Mouse (Mus musculus): ENCODE data around the gene Rnf157. TPM values are rescaled to one million over a fixed set of nuclear protein-coding genes. Genes with fewer than 3 reads are reported as not detected.

Rnf157 gene
- polyA plus RNA-seq, 1 experiment from 2014 or later, result 20.8 TPM

- WGBS, result 91% methylated on average over 13 of the region's 13 CpGs
- Histone ChIP-seq H3K27ac (replicated peaks; ENCODE audit: low read depth, low read length) (no peak overlapping the region), H3K36me3 (ENCODE audit: control insufficient read depth, insufficient read depth, low read length) (peaks cover 7% of the 10 kb centered on the region), H3K4me1 (ENCODE audit: control insufficient read depth, insufficient read depth, low read length) (no peaks in the 10 kb centered on the region), H3K9ac (ENCODE audit: low read length) (no peak overlapping the region), H3K4me3 (ENCODE audit: low read depth, low read length) (no peak overlapping the region), H3K27me3 (ENCODE audit: control insufficient read depth, insufficient read depth, low read length) (no peaks in the 10 kb centered on the region), H3K4me2 (ENCODE audit: low read depth, severe bottlenecking) (no peak overlapping the region), H3K9me3 (ENCODE audit: control insufficient read depth, low read length) (no peaks in the 10 kb centered on the region)
- DNase-seq (ENCODE audit: low spot score), result no peak
- no peak for ATAC-seq (ENCODE audit: insufficient number of reproducible peaks, low FRiP score, low TSS enrichment, low read depth)
Measured at GRCm38 (mm10) chr11:116292401-116292800, 120.4 kb downstream of the Rnf157 start.

GRCm38 (mm10) chr11:116290556-116290955, 122.3 kb downstream of the Rnf157 start:
- H3K4me1 ChIP-seq (ENCODE audit: control insufficient read depth, insufficient read depth, low read length), result no peaks in the 10 kb centered on the region
- no peak overlapping the region for H3K4me2 ChIP-seq (ENCODE audit: low read depth, severe bottlenecking)
- 72% methylated on average over 8 of the region's 8 CpGs for WGBS
- no peak for DNase-seq (ENCODE audit: low spot score)
- peaks cover 7% of the 10 kb centered on the region; the same call in 1 of the 2 replicates for H3K36me3 ChIP-seq (ENCODE audit: control insufficient read depth, insufficient read depth, low read length)
- no peaks in the 10 kb centered on the region; the same call in 1 of the 2 replicates for H3K27me3 ChIP-seq (ENCODE audit: control insufficient read depth, insufficient read depth, low read length)
- H3K9ac ChIP-seq (ENCODE audit: low read length), result no peak overlapping the region
- H3K4me3 ChIP-seq (ENCODE audit: low read depth, low read length), result no peak overlapping the region
- ATAC-seq (ENCODE audit: insufficient number of reproducible peaks, low FRiP score, low TSS enrichment, low read depth), result no peak
- H3K27ac ChIP-seq (replicated peaks; ENCODE audit: low read depth, low read length), result no peak overlapping the region
- H3K9me3 ChIP-seq (ENCODE audit: control insufficient read depth, low read length), result no peaks in the 10 kb centered on the region

- no peak for ATAC-seq (ENCODE audit: insufficient number of reproducible peaks, low FRiP score, low TSS enrichment, low read depth)
- 80% methylated on average over 5 of the region's 5 CpGs for WGBS
- H3K36me3 ChIP-seq (ENCODE audit: control insufficient read depth, insufficient read depth, low read length), result peaks cover 7% of the 10 kb centered on the region; the same call in 1 of the 2 replicates
Measured at GRCm38 (mm10) chr11:116287351-116287750, 125.5 kb downstream of the Rnf157 start.

More at GRCm38 (mm10) chr11:116287351-116287750, 125.5 kb downstream of the Rnf157 start:
- Histone ChIP-seq H3K27ac (replicated peaks; ENCODE audit: low read depth, low read length) (no peak overlapping the region), H3K4me2 (ENCODE audit: low read depth, severe bottlenecking) (no peak overlapping the region), H3K4me1 (ENCODE audit: control insufficient read depth, insufficient read depth, low read length) (no peaks in the 10 kb centered on the region), H3K27me3 (ENCODE audit: control insufficient read depth, insufficient read depth, low read length) (peaks cover 28% of the 10 kb centered on the region), H3K9ac (ENCODE audit: low read length) (no peak overlapping the region), H3K9me3 (ENCODE audit: control insufficient read depth, low read length) (no peaks in the 10 kb centered on the region), H3K4me3 (ENCODE audit: low read depth, low read length) (no peak overlapping the region)
- DNase-seq (ENCODE audit: low spot score), result no peak

Other genes starting within 250 kb of the Rnf157 start
- 28.2 and 35.0 TPM in 2 replicates for gene Fbf1, start 244.9 kb downstream of the Rnf157 start, polyA plus RNA-seq (2014; fragmentation: Nextera tagmentation; extraction: Ambion mirVana)
- 56.7 and 62.5 TPM in 2 replicates for gene Ten1, start 214.2 kb downstream of the Rnf157 start, polyA plus RNA-seq (2014; fragmentation: Nextera tagmentation; extraction: Ambion mirVana)
- 19.1 and 19.4 TPM in 2 replicates for gene Acox1, start 214.0 kb downstream of the Rnf157 start, polyA plus RNA-seq (2014; fragmentation: Nextera tagmentation; extraction: Ambion mirVana)
- gene Evpl, start 175.0 kb downstream of the Rnf157 start, polyA plus RNA-seq (2014; fragmentation: Nextera tagmentation; extraction: Ambion mirVana), result 1.1 and 1.2 TPM in 2 replicates
- 88.2 and 96.9 TPM in 2 replicates for gene Srp68, start 138.8 kb downstream of the Rnf157 start, polyA plus RNA-seq (2014; fragmentation: Nextera tagmentation; extraction: Ambion mirVana)
- 0.12 and 0.17 TPM in 2 replicates for gene Galr2, start 132.1 kb downstream of the Rnf157 start, polyA plus RNA-seq (2014; fragmentation: Nextera tagmentation; extraction: Ambion mirVana)
- 69.4 and 69.5 TPM in 2 replicates for gene Exoc7, start 105.8 kb downstream of the Rnf157 start, polyA plus RNA-seq (2014; fragmentation: Nextera tagmentation; extraction: Ambion mirVana)
- gene Foxj1, start 77.6 kb downstream of the Rnf157 start, polyA plus RNA-seq (2014; fragmentation: Nextera tagmentation; extraction: Ambion mirVana), result 0.09 and 0.20 TPM in 2 replicates
- gene Ubald2, start 21.1 kb upstream of the Rnf157 start, polyA plus RNA-seq (2014; fragmentation: Nextera tagmentation; extraction: Ambion mirVana), result 82.3 and 85.4 TPM in 2 replicates
- 0.20 and 0.37 TPM in 2 replicates for gene Qrich2, start 53.2 kb upstream of the Rnf157 start, polyA plus RNA-seq (2014; fragmentation: Nextera tagmentation; extraction: Ambion mirVana)
- 183 and 193 TPM in 2 replicates for gene Prpsap1, start 81.2 kb upstream of the Rnf157 start, polyA plus RNA-seq (2014; fragmentation: Nextera tagmentation; extraction: Ambion mirVana)
- gene Sphk1, start 117.9 kb upstream of the Rnf157 start, polyA plus RNA-seq (2014; fragmentation: Nextera tagmentation; extraction: Ambion mirVana), result 1.3 and 1.9 TPM in 2 replicates
- gene Ube2o, start 168.4 kb upstream of the Rnf157 start, polyA plus RNA-seq (2014; fragmentation: Nextera tagmentation; extraction: Ambion mirVana), result 19.4 and 24.1 TPM in 2 replicates
- gene Aanat, start 173.4 kb upstream of the Rnf157 start, polyA plus RNA-seq (2014; fragmentation: Nextera tagmentation; extraction: Ambion mirVana), result 0.28 TPM in 1 of 2 replicates, not detected in the other
- gene Rhbdf2, start 214.0 kb upstream of the Rnf157 start, polyA plus RNA-seq (2014; fragmentation: Nextera tagmentation; extraction: Ambion mirVana), result 3.1 and 3.9 TPM in 2 replicates
- 0.95 and 0.97 TPM in 2 replicates for gene Prcd, start 240.5 kb upstream of the Rnf157 start, polyA plus RNA-seq (2014; fragmentation: Nextera tagmentation; extraction: Ambion mirVana)
- 2.3 and 2.8 TPM in 2 replicates for gene Cygb, start 241.3 kb upstream of the Rnf157 start, polyA plus RNA-seq (2014; fragmentation: Nextera tagmentation; extraction: Ambion mirVana)